Mouse (Mus musculus) heart, postnatal 4 days (tissue): ENCODE measurements at regions not wholly inside any gene's neighbourhood (a gene's known extent, or its start where the extent isn't known, plus 50 kb on each side); places are given as distances from the start of the nearest gene placed in this dataset.

Experiments
- DNase-seq: peaks from one replicate; pipeline ENCODE4 v3.0.0; 2021

DNA sequence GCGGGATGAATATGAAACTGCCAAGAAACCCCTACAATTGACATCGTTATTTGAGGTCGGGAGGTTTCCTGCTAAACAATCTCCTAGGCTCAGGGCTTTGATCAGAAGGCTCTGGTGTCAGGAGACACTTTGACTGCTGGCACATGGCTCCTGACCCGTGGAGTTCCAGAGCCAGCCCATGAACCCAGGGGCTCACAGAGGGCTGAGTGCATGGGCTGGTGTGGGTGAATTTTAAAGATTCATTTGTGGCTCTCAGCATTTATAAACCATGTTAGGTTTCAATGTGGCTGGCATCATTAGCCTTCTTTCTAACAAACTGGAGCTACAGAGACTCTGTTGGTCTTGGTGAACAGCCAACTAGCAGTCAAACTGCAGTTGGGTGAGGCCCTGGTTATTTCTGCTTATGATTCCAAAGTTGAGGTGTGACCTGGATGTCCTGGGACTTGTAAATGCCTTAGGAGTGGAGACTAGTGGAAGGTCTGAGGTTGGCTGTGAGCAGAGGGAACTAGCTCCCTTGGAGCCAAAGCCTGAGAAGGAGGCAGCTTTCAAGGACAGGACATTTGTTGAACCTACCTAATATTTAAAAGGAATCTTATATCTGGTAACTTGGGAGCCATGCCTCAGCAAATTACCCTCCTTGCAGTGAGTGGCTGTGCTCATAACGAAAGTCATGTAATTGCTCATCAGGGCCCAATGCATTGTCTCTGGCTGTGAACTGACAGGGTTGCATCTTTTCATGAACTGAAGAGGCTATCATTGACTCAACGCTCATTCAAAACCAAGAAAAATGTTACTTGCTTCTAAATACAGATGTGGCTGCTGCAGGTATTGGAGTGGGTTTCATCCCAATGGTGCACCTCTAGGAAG lies 108.0 kb upstream of the Mki67 start:
- DNase-seq = no peak

DNA sequence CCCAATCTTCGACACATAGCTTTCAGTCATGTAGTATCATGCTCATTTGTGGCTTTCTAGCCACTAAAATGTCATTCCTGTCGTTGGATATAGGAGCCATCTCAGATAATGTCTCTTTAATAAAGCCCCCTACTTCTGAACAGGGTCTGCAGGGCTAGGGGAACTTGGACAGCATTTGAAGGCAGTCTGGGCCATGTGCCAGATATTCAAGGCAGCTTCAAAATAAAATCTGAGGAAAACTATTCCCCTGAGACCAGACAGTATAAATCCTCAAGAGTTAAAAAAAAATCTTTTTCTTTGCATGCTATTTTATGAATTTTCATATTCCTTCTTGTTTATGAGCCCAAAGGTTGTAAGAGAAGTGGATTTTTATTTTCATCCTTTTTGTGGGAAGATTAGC lies 113.1 kb upstream of the Mki67 start:
- no peak for DNase-seq

DNA sequence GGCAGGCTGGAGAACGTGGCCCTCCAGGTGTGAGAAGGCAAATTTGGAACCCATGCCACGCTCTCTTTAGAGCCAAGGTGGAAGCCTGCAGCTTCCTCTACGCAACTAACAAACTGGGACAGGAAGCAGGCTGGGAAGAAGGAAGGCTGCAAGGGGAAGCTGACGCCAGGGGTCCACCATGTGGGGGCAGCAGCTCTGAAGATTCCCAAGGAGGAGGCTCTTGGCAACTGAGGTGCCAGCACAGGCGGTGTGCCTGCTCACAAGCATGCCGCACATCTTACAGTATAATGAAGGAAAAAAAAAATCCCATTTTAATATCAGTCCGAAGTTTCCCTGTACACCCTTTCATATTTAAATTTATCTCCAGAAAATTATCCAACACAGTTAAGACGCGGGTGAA lies 117.3 kb upstream of the Mki67 start:
- DNase-seq = no peak

DNA sequence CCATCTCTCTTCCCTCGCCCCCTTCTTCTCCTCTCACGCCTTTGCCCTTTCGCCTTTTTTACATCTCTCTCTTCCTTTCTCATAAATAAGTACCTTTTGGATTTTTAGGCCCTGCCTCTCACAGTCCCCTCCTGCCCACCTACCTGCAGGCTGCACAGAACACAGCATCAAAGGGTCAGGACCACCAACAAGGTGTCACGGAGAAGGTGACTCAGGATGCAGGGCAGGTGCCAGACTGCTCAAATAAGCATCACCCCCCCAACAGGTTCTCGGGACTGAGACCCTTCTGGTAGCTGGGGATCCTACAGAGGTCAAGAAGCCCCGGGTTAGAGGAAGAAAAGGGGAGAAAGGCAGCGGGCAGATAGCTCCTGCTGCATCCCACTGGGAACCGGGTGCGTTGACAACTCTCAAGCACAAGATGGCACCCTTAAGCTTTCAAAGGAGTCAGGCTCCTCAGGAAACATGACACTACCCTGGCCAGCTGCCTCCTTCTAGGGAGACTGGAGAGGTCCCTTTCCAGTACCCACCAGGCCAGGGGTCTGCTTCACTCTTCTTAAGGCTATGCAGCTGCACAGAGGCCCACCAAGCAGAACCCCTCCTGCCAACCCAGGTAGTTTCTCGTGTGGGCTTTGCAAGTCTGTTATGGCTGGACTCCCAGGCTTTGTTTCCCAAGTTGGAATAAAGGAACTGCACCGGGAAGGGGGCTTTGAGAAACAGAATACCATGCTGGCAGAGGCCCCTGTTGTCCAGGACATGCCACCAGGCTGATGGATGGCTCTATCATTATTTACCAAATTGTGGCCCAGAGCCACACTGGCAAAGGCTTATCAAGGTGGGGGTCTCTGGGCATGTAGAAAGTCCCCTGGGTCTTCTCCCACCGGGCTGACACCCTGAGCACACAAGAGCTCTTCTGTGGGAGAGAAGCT lies 120.9 kb upstream of the Mki67 start:
- DNase-seq = peak; percentile 88

DNA sequence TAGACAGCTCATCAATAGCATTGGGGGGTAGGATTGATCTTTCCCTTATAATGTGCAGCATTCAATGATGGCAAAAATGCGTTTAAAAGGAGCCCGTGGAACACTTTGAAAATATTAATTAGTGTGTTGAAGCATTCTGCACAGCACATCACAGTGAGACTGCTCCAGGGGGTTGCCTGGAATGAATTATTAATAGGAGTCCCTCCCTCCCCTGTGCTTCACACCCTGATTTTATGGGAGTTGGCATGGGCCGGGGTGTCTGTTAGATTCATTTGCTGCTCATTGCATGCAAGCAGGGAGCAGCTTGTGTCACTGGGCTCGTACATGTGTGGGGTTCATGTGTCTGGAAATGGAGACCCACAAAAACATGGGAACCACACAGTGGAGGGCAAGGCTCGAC lies 127.9 kb upstream of the Mki67 start:
- DNase-seq = no peak

DNA sequence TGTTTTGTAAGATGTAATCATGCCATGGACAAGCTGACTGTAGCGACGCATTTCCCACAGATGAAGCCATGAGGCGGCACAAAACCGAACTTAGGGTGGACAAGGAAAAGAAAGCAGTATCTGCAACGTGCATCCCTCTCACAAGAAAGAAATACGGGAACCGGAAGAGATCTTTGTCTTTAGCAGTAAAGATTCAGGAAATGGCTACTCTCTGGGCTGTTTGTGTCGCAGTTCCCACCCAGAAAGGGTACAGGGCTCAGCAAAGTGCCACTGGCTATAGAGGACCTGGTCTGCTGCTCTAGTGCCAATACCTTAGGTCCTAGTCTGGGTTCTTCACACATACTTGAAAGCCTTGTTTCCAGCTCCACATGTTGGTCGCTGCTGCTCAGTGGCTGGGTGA lies 131.1 kb upstream of the Mki67 start:
- no peak for DNase-seq

DNA sequence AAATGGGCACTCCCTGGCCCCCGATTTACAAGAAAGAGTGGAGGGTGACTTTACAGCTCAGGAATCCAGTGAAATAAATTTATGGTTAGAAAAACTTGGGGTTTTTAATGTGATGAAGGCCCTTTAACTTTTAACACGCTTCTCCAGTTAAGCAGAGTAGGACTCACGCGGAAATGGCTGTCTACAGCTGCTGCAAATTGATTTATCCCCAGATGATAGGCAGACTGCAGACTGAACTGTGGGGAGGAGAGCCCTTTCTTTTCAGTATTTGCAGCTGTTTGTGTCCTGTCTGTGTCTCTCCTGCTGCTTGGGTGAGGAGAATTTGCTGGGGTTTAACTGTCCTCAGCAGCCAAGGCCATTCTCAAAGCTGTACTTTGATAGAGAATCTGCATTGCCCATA lies 132.0 kb upstream of the Mki67 start:
- no peak for DNase-seq

DNA sequence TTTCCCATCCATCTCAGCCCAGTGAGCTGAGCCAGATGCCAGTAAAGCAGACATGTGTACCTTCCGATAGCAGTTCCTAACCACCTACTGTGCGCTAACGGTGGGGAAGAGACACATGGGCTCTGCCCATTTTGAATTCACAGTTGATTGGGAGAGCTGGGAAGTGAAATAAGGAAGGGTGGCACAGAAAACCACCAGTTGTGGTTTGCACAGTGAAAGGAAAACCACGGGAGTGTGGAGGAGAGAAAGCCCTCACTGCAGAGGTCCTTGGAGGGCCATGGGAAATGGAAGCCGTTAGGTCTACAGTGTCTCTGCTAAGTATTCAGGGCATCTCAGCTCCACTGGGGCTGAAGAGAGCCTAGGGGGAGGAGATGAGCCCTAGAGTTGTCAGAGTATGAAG lies 132.7 kb upstream of the Mki67 start:
- DNase-seq = no peak

DNA sequence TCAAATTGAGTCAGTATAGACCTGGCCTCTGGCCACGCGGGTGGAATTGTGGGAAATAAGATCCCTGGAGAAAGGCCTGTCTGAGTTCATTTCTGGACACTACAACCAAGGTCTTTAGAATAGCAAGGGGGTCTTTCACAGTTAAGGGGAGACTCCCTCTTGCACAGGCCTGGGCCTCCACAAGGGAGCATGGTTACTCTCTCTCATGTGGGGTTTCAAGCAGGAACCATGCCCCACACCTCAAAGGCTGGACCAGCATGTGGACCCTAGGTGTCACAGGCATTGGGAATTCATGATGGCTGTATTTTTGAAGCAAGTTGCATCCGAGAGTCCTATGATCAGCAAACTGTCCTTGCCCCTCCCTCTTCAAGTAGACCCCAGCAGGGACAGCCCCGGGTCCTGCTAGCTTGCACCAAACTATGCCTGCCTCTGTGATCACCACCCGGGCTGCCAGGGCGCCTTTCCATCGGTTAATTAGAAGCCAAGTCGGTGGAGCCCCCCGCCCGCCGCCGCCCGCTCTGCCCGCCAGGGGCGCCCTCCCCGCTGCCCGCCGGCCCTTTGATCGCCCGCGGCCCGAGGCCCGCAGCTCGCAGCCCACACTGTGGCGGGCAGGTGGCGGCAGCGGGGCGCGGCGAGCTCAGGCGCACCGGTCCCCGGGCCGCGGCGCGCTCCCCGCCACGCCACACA lies 137.1 kb upstream of the Mki67 start:
- DNase-seq = peak; percentile 62

DNA sequence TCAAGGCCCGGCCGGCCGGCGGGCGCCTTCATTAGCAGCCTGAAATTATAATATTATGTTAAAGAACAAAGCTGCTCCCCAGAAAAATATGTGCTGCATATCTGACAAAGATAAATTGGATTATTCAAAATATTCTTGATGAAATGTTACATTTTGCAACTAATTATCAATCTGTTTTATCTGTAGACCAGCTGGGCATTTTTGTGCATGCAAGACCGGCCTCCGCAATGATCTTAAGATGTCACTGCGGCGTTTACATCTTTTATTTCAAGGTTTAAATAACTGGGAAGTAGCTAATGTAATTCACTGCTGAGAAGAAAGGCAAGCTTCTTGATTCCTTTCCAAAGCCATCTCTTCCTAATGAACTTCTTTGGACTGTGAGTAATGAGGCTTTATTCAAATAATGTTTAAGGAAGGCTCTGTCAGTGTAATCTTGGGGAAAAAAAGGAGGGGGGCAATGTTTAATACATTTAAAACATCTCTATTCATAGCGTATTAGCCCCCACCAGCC lies 137.7 kb upstream of the Mki67 start:
- DNase-seq = no peak

DNA sequence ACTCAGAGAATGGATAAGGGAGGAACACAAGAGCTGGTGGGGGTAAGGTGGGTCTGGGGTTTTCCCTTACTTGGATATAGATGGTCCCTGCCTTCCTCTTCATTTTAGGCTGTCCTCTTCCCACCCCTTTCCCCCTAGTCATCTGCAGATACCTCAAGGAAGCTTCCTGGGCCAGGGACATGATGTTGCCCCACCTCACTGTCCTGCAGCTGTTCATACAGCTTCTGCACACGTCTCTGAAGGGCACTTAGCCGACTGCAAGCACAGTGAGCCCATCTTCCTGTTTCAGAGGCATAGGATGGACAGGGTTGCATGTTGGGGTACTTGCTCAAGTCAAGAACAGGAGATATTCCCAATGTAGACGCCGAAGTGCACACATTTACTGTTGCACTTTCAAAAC lies 144.1 kb upstream of the Mki67 start:
- DNase-seq = no peak

DNA sequence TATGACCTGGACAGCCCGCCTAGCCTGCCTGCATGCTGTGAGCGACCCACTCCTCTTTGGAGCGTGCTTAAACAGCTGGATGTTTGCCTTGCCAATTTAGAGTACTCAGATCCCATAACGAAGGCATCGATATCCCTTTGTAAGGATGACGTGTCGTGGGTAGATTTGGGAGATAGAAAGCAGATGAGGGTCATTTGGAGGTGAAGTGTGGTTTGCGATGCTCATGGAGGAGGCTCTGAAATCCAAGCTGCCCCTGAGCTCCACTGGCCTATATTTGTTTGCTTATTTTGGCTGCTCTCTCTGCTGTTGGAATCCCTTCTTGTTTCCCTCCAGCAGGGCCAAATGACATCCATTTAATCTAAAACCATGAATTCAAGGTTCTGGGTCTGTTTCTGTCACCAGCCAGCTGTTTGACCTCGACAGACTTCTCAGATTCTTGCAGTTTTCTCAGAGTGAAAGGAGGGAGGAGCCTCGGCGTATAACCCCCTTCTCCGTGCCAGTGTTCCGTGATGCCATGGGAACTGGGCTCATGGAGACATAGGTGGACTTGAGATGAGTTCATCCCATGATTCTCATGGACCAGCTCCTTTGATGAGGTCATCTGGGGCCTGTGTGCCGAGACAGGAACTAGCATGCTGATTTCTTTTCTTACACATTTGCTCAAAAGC lies 144.7 kb upstream of the Mki67 start:
- DNase-seq = peak; percentile 47

DNA sequence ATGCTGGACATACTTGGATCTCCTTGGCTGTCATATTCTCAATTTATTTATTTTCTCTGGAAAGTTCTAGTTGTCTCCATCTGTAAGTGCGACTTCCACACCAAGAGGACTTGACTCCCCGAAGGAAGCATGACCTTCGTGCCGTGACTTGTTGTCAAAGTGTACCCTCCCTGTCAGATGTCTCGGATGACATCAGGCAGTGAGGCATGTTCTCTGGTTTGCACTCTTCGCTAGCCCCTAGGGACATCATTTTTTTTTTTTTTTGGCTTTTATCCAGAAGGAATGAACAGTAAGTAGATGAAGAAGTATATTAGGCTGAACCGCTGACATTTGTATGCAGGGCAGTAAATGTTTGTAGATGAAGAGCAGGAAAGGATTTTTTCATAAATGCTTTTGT lies 145.2 kb upstream of the Mki67 start:
- peak; percentile 42 for DNase-seq

DNA sequence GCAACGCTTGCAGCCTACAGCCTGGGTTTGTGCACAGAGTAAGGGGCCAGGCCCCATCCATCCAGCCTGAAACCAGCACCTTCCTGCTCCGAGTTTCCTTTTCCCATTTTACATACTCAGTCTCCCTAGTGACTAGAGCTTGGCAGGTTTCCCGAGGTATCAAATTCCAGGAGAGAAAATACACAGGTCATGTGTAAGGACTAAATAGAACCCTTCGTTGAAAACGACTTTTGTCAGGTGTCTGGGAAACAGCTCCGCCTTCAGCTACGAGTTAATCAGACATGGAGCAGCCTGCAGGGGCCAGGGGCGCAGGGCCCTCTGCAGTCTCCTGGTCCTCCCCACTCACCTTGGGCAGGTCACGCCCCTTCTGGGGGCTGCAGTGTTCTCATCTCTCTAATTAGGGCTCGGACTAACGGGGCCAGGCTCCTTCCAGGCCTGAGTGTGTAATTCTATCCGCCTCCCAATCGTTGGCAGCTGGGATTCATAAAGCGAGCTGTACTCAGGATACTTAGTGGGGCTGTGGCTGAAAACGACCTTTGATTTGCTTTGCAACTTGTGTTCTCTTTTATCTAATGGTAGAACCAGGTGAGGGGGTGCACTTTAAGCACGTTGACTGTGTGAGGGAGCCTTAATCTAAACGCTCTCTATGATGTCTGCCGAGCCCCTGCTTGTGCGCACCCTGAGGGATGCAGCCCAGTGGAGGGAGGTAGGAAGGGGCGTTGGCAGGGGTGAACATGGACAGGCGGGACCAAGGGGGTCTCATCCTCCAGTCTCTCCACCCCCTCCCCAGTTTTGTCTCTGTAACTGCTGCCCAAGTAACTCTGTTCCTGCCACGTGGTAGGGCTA lies 147.6 kb upstream of the Mki67 start:
- DNase-seq = no peak

DNA sequence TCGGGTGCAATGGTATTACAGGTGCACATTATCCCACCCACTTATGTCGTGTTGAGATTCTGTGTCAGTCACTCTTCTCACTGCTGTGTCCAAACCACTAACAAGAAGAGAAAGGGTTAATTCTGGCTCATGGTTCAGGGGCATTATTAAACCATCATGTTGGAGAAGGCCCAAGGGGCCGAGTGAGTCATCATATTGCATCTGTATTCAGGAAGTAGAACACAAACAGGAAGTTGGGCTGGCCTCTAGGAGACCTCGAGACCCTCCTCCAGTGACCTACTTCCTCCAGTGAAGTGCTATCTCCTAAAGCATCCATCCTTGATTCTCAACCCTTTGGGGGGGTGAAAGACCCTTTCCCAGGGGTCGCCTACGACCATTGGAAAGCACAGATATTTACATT lies 154.8 kb upstream of the Mki67 start:
- no peak for DNase-seq

DNA sequence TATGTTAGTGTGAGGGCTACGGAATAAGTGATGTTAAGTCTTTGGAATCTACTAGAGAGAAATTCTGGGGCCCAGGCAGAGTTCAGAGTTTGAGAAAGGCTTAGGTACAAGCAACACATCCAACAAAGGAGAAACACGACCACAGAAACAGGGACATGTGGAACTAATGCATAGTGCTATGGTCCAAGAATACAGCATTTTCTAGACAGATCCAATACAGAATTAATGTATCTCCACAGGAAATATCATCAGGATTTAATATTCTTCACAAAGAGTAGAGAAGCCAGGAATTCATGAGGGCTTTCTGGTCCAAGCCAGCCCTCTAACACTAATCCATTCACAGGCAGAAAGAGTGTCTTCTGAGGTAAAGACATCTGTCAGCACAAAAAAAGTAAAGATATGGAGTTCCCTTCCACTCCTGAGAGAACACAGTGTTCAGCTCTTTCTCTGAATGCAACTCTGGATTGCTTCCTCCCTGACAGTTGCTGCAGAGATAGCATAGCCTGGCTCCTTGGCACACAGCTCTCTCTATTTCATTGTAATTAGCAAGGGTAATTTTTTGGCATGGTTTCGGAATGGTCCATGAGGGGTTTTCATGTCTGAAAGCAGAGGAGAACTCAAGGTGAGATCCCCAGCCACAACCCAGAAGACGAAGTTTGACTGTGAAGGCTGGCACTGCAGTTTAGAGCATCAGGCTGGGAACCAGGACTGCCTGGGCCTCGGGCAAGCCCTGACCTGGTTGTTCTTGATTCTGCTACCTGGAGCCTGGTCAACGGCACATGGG lies 161.1 kb upstream of the Mki67 start:
- no peak for DNase-seq

DNA sequence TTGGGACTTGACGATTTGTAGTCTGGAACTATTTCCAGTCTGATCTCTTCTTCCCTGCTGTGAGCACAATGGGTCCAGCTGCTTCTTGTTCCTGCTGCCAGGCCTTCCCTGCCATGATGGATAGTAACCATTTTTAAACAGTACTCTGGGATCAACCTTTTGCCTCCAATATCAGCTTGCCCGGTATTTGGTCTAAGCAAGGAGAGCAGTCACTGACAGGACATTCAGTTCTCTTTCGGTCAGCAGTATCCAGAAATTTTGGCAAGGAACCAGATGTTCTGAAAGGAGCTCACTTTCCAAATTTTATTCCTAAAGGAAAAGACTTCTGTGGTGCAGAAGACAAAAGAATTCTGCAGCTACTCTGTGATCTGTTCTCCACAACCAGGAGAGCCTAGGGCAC lies 162.6 kb upstream of the Mki67 start:
- no peak for DNase-seq

DNA sequence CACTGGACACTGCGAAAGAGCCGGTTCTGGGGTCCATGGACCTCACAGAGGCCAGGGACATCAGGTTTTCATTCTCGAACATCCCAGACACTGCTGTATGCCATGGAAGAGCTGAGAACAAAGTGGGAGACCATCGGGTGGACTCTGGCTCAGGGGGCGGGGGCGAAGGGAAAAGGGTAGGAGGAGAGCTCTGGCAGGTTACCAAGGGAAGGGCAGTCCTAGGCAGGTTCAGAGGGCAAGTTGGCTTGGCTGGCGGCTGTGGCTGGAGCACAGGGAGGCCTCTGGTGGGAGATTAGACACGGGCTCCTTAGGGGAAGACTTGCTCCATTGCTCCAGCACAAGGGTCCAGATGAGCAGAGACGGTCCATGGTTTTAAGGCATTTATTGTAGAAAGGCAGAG lies 164.3 kb upstream of the Mki67 start:
- no peak for DNase-seq

DNA sequence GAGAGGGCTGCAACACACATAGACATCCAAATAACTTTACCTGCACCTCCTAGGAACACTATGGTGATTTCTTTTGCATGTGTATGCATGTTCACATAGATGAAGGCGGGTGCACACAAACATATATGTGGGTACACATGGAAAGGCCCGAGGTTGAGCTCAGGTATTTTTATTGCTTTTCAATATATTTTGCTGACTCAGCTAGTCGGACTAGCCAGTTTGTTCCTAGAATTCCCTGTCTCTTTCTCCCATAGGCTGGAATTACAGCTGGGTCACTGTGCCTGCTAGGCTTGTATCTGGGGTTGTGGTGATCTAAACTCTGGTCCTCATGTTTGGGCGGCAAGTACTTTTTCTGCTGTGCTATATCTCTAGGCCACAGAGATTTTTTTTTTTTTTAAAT lies 166.1 kb upstream of the Mki67 start:
- no peak for DNase-seq

DNA sequence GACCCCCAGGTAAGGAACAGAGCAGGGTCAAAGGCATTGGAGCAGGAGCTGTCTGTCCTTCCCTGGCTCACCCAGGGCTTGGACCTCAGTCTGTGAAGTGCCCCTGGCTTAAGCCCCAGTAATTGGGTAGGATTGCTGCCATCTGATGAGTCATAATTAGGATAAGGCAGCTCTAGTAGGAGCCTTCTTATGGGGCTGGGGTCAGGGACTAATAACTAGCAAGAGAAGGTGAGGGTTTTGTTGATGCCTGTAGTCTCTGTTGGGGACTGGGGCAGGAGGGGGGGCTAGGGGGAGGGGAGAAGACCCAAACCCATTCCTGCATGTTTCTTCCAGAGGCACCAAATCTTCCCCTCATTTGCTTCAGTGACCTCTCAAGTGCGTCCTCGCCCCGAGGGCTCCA lies 172.4 kb upstream of the Mki67 start:
- DNase-seq = no peak
